Mouse (Mus musculus): Measurements from ENCODE around the gene Heatr4.

GRCm38 (mm10) chr12:83987242-83987582 lies 2.6 kb upstream of the Heatr4 start:
- TF ChIP-seq CTCF (IDR thresholded peaks at IDR 0.05; ENCODE audit: low read depth) (no peak), EP300 (IDR thresholded peaks at IDR 0.05; ENCODE audit: low read depth) (peak; percentile 84)
